Mouse (Mus musculus) MN1 (cell line): ENCODE results near the gene Cdk14.
A peak's percentile ranks its signal among the peaks of the same experiment; 100 is the strongest.
"Not testable (repeated sequence)": the region's sequence is repeated elsewhere in the genome, so short reads cannot be mapped to it uniquely, and the experiment has no call there.

ENCODE experiments used
- DNase-seq: peaks from one replicate; pipeline ENCODE4 v3.0.0-alpha.2; 2016; ENCODE audit warnings: low spot score

Gene Cdk14

GRCm38 (mm10) chr5:5365285-5366076 is 54.6 kb downstream of the Cdk14 start:
- DNase-seq, result no peak

DNA sequence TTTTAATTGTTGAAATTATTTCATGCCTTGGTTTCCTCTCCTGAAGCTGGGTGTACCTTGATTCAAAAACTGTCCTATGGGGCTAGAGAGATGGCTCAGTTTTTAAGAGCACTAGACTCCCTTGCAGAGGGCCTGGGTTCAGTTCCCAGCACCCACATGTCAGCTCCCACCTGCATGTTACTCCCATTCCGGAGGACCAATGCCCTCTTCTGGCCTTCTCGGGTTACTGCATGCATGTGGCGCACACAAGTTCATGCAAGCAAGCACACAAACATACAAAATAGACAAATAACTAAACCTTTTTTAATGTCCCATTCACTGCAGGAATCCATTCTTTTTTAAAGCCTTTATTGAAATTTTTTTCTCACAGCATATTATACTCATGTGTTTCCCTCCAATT is 58.4 kb downstream of the Cdk14 start:
- DNase-seq, result no peak

DNA sequence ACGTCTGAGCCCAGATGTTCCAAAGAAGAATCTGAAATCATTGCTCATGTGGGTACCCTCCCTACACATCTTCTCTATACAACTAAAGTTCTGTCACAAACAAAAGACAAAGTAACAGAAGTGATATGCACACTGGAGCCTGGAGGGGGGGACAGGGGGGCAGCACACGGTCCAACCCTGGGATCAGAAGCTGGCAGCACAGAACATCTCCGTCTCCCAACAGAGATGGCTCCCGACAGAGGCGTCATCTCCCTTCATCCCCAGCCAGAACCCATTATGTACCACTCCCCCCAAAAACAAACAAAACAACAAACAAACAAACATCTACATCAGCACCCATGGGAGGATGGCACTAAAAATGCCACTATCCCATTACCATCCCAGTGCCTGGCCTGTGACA is 59.8 kb downstream of the Cdk14 start:
- DNase-seq, result no peak

- DNase-seq, result no peak
Measured at GRCm38 (mm10) chr5:5359915-5360314, 60.2 kb downstream of the Cdk14 start.

GRCm38 (mm10) chr5:5359370-5359769 is 60.7 kb downstream of the Cdk14 start:
- no peak for DNase-seq

DNA sequence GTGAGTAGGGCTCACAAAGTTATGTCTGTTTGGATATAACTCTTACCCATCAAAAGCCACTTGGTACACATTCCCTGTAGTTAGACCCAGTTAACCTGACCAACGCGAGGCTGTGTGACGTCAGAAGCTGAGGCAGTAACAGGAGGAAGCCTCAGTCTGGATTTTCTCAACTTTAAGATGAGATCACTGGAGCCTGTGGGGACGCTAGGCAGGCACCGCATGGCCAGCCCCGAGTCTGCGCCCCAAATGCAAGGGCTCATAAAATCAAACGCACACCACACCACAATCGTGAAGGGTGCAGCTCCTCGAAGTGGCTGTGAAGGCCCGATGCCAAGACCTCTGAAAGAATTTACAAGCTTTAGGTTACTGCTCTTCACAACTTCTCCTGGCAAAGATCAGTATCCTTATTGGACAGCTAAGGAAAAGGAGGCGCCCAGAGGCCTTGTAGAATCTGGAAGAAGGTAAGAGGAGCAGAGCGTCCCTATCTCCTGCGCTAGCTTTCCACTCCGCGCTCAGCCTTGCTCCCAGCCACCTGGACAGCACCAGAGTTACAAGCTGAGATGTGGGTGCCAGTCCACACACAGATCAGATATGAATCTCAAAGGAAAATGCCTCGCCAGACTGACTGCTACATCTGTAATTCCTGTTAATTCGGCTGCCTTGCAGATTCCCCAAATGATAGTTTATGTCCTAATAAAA is 61.9 kb downstream of the Cdk14 start:
- no peak for DNase-seq

DNA sequence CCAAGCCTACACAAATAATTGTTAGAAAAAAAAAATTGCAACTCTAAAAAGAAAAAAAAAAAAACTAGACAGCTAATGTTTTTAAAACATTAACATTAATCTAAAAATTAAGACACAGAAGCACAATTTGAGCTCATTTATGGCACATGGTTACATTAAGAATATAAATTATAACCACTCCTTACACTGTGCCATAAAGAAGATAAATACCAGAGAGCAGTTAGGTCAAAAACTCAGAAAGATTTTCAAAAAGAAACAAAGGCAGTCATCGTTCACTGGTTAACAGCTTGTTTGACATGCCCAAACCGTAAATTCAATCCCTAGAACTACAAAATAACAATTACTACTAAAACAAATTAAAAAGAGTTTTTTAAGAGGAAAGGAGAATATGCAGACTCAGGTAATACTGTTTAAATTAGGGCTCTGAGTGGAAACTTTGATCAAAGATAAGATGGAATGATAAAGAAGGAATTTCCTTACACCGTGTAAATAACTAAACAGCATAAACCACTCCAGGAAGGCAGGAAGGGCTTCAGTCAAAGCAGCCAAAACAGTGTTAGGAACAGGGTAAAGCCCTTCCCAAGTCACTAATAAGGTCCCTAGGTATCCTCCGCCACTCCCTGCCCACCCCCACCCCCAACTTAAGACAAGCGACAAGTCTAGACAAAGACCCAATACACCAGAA is 65.3 kb downstream of the Cdk14 start:
- no peak for DNase-seq

DNA sequence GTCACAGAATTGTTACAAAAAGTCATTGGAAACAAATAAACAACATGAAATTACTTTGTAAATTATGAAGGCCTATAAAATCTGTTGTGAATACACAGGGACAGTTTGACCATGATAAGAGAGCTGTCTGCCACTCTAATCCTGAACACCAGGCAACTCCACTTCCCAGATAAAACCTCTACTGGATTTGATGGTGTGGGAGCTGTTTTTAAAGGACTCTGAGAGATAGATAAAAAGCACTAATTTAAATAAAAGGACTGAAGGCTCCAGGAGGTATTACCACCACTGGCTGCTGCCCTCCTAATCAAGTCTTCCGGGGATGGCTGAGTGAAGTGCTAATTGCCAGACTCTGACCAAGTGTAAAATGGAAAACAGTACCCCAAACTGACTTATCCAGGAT is 66.2 kb downstream of the Cdk14 start:
- no peak for DNase-seq

DNA sequence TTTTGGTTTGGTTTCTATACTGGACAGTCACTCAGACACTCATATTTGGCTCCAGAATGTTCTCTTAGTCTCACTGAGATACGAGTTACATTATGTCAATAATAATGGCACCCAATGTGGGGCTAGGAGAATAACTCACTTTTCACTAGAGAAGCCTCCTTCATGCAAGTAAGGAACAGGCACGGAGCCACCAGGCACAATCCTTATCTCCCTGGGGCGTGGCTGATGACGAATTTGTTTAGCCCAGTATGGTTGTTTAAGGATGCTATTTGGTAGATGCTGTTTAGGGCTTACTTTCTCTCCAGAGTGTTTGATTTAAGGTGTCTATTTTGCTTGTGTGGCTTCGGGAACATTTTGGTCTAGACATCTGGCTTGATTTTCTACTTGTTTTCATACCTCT is 75.5 kb downstream of the Cdk14 start:
- DNase-seq, result no peak

- no peak for DNase-seq
Measured at GRCm38 (mm10) chr5:5343741-5344140, 76.4 kb downstream of the Cdk14 start.

DNA sequence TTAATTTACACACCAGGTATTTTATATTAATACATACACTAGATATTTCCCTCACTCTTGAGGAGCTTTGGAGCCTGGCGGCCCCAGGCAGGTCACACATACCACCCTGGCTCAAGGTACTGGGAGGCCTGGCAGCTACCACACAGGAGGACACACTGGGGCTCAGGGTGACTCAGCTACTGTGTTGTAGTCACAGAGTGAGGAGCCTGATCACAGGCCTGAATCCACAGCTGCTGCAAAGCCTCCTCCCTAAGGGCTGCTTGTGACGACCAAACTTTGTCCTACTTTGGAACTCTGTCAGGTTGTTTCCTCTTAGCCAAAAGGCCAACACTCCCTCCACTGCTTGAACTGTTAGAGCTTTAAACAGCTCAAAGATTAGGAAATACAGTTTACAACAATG is 76.8 kb downstream of the Cdk14 start:
- peak; percentile 41 for DNase-seq

DNA sequence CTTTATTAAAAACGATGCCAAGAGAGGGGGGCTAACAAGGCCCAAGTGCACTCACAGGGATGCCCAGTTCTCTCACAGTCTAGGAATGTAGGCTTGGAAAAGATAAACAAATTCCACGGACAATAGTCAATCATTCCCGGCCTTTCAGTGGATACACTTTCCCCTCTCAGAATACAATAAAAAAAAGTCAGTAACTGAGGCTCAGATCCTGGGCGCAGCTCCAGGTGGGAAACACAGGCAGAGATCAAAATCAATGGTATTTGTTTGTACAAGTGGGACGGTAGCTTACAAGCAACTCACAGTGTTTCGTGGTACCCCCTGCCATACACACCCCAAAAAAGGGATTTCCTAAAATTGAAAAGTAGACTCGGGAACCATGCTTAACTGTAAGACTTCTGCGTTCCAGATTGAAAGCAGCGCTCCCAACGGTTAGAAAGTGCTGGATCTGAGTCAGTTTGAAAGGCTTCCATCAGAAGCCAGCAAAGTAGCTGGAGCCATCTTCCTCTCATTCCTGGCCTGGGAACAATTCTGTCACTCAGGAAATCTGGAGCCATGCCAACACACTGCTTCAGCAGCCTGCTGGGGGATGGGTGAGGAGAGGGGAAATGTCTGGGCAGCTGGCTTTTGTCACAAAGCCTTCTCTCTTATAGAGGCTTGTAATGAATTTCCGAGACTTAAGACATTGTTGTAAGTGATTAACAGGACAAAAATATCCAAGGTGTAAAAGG is 77.5 kb downstream of the Cdk14 start:
- peak; percentile 85 for DNase-seq

DNA sequence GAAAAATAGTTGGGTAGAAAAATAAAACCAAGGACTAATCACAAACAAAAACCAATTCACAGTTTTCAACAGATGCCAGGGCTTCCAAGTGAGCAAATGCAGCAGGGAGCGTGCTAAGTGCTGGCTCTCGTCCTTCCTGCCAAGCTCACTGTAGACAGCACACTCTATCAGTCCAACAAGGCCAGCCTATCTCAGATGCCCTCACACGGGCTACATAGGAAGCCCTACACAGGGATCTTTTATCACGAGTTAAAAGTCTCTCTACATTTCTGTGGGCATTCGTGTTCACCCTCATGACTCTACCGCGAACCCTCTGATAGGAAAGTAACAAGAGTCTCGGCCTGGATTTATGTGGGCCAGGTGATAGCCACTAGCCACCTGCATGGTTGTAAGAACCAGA is 78.5 kb downstream of the Cdk14 start:
- no peak for DNase-seq

DNA sequence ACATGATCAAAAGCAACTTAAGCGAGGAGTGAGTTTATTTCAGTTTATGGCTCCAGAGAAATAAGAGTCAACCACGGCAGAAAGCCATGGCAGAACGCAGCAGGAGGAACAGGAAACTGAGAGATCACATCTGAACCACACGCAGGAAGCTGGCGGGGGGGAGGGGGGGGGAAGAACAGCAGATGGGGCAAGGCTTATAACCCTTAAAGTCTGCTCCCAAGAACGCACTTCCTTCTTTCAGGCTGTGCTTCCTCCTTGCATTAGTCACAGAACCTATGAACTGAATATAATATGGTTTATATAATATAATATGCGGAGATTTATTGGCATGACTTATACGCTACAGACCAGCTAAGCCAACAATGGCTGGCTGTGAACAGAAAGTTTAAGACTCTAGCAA is 86.2 kb downstream of the Cdk14 start:
- no peak for DNase-seq

DNA sequence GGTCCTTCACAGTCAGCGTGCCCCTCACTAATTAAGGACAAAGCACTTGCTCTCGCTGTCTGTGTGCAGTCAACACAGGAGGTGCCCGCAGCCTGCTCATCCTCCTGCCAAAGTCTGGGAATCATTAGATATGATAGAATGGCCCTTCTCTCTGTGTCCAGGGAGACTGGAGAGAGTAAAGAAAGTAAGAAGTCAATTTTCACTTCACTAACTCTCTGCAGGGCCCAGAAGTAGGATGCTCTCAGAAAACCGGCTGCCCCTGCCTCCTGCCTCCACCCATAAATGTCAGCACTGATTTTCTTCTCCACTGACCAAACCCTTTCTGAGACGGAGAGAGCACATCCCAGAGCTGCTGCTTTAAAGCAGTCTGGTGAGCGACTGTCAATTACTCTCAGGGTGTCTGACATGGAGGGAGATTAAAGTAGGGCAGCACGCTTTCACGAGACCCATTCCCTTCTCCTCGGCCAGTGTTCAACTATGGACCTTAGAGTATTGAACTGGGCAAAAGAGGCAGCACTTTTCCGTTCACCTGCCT is 89.1 kb downstream of the Cdk14 start:
- DNase-seq, result no peak

GRCm38 (mm10) chr5:5329018-5329417 is 91.1 kb downstream of the Cdk14 start:
- not testable (repeated sequence) for DNase-seq

DNA sequence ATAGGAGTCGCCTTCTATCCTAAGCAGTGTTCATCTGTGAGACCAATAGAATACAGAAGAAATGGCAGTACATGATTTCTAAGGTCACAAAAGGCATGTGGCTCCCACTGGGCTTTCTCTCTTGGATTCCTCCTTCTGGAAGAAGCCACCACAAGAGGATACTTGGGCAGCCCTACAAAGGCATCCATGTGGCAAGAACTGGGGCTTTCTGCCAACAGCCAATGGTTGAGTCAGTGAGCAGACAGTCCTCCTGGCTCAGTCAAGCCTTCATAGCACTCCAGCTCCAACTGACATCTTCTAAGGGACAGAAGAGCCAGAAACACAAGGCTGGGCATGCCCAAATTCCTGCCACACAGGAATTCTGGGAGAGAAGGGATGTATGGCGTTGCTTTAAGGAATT is 93.4 kb downstream of the Cdk14 start:
- DNase-seq, result no peak

DNA sequence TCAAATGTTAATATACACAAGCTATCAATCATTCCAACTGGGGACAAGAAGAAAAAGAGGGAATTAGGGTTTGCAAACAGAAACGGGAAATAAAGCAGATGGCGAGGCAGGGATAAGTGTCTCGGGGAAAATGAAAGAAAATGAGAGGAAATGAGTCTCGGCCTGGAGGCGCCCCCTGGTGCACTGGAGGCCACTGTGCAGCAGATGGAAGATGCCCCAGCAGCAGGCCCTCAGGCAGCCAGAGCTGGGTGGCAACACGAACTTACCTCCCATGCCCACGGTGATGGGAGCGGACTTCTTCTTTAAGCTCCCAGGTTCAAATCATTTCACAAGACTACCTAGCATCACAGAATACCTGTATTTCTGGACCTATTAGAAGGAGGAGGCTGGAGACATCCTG is 97.4 kb downstream of the Cdk14 start:
- DNase-seq, result no peak

GRCm38 (mm10) chr5:5320506-5321181 is 99.5 kb downstream of the Cdk14 start:
- DNase-seq, result peak; percentile 14

- no peak for DNase-seq
Measured at GRCm38 (mm10) chr5:5319824-5320505, 100.1 kb downstream of the Cdk14 start.

DNA sequence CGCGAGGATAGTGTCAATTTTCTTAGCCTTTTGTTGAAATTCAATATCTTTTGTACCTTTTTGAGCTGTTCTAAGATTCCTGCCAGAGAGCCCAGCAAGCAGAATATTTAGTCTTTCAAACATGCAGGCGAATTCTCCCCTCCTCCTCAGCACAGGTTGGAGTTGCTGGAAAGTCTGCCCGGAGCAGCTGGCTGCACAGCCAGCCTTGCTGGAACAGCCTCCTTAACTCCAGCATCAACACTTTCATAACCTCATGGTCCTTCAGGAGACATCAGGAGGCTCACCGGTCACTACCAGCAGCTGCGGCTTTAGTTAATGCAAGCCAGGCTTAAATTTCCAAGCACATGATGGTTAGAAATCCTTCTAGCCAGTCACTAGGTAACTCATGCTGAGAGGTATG is 105.8 kb downstream of the Cdk14 start:
- no peak for DNase-seq
